Mouse (Mus musculus) induced T-regulatory cell, adult 2 months (primary cell): Measurements from ENCODE around the gene Thap2.

Experiments
- DNase-seq: peaks from one replicate; pipeline ENCODE4 v3.0.0-alpha.2; 2012; ENCODE audit warnings: low read depth

Thap2 gene

DNA sequence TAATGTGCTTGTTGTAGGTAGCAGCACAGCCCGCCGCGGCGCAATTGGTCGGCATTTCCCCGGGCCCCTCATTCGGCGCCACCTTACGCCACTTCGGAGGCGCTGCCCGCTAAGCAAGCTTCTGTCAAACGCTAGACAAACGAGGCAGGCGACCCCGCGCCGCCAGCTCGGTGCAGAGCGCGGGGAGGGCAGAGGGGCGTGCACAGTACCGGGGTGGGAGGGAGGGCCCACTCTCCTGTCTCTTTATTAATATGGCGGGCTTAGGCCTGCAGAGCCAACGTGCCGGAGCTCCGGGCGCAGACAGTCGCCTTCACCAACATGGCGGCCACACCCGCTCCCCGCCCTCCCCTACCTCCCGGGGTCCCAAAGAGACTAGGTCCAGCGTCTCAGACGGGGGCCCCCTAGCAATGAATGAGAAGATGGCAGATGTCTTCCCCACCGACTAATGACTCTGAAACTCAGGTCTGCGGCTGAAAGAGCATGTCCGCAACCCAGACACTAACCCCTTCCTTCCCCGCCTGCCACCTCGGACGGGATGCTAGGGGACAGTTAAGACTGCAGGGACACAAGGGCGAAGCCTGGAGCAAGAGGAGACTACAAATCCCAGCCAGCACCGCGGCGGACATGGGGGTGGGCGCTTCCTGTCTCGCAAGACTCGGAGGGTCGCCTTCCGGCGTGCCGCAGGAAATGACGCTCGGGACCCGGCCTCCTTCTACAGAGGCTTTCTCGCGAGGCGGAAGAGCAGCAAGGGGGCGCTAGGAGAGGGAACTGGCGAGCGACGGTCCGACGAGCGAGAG lies at the start of gene Thap2, which contains the start of gene Zfc3h1:
TSS of gene Thap2 (minus strand) at position 223 of the 797 bp plus-strand sequence.
TSS of gene Zfc3h1 (plus strand) at position 739 of the 797 bp plus-strand sequence.
- peak; percentile 98 for DNase-seq

DNA sequence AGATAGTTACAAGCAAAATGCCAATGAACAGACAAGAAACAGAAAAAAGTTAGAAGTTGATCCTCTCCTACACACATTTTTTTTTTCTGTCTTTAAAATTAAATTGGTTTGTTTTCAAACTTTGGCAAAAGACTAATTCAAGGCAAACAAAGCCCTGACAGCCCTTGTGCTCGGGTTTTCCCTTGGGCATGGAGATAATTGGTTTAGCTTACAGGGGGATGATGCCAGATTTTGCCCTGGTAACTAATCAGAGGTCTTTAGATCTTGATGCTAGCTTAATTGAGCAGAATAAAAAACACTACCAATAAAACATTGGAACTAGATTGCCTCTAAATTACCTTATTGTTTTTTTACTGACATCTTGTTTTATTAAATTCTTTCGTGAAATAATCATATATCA lies 41.1 kb upstream of the Thap2 start:
- DNase-seq: no peak

DNA sequence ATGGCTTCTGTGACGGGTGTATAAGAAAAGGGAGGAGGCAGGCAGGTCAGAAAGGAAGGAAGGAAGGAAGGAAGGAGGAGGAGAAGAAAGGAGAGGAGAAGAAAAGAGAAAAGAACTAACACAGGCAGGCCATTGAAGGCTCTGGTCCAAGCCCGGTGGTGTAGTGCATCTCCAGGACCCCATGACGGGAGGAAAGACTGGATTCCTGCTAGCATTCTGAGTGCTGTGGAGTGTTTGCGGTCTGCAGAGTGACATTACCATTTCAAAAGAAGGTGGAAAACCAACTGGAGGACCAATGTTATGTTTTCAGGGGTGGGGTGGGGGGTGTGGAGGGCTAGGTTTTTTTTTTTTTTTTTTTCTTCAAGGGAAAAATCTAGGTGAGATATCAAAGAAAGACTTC lies 37.7 kb upstream of the Thap2 start:
- DNase-seq: no peak

DNA sequence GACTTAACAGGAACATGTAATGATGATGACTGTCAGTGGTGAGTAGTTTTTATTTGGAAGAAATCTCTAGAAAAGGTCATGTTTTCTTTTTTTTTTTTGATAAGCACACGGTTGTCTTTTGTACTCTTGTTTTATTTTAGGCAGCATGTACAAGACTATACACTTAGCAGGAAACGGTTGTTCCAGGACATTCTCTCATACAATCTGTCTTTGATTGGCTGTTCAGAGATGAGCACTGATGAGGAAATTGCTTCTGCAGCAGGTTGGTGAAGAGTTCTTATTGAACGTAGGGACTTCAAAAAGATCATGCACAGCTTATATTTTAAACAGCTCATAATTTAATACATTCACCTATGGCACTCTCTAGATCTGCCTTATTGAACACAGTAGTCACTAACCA lies 29.8 kb upstream of the Thap2 start:
- no peak for DNase-seq

DNA sequence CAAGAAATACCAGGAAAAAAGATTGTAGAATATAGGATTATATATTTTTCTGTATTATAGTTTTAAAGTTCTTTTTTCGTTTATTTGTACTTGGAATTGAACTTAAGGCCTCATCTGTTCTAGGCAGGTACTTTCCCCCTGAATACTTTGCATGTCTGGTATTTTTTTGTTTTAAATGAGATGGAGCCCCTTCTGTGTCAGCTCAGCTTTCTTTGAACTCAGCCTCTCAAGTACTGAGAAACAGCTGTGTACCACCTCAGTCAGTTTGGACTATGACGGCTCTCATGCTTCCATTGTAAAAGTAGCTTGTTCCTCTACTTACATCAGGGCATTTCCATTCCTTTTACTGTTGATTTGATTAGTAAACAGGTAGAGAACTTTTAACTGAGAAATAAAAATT lies 29.3 kb upstream of the Thap2 start:
- DNase-seq: no peak

DNA sequence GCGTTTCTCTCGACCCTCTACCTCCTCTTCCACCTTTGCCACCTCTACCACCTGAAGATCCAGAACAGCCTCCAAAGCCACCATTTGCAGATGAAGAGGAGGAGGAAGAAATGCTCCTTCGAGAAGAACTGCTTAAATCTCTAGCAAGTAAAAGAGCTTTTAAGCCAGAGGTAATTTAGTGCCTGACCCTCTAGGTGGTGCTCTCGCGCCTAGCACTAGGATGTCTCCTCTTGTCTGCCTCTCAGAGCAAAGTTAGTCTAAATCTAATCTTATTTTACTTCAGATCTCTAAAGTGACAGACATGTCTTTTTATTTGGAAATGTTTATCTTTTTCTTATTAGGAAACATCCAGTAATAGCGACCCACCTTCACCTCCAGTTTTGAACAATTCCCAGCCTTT lies 22.1 kb upstream of the Thap2 start:
- peak; percentile 77 for DNase-seq

DNA sequence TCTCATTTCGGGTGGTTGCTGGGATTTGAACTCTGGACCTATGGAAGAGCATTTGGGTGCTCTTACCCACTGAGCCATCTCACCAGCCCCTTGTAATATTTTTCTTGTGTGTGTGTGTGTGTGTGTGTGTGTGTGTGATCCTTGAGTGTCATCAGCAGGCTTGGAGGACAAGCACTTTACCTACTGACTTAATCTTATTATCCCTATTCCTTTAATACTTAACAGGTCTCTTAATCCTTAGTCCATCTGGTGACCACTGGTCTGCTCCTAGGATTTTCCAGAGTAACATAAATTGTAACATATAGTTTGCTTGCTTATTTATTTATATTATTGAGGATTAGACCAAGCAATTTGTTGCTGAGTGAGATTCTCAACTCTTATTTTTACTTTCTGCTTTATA lies 7.7 kb upstream of the Thap2 start:
- no peak for DNase-seq

DNA sequence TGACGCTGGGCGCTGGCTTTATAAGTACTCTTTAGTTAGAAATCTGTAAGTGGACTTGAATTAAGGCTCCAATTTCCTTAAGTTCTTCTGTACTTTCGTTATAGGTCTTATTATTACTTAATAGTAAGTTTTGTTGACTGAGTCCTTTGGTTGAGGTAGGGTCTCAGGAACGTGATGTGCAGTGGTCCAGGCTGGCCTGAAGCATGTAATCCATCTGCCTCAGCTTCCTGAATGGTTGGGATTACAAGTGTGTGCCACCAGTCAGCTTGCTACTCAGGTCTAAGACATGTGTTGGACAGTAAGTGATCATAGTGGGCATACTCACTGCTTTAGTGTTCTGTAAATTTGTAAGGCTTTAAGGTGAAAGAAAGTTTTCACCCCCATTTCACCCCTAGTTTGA lies 6.8 kb upstream of the Thap2 start:
- no peak for DNase-seq

DNA sequence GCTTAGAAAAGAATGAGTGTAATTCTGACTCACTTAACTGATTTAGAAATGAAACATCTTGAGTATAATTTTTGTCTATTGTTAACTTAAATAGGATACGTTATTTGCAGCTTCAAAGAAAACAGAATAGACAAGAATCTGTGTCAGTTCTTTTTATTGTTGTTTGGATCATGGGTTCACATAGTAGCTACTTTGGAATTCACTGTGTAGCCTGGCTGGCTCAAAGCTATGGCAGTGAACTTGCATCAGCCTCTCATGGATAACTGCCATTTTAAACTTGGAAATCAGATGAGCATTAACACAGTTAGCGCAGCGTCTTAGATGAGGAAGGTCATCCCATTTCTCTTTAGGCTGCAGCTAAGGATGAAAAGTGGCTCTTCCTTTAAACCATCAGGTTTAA lies 3.6 kb upstream of the Thap2 start:
- no peak for DNase-seq

DNA sequence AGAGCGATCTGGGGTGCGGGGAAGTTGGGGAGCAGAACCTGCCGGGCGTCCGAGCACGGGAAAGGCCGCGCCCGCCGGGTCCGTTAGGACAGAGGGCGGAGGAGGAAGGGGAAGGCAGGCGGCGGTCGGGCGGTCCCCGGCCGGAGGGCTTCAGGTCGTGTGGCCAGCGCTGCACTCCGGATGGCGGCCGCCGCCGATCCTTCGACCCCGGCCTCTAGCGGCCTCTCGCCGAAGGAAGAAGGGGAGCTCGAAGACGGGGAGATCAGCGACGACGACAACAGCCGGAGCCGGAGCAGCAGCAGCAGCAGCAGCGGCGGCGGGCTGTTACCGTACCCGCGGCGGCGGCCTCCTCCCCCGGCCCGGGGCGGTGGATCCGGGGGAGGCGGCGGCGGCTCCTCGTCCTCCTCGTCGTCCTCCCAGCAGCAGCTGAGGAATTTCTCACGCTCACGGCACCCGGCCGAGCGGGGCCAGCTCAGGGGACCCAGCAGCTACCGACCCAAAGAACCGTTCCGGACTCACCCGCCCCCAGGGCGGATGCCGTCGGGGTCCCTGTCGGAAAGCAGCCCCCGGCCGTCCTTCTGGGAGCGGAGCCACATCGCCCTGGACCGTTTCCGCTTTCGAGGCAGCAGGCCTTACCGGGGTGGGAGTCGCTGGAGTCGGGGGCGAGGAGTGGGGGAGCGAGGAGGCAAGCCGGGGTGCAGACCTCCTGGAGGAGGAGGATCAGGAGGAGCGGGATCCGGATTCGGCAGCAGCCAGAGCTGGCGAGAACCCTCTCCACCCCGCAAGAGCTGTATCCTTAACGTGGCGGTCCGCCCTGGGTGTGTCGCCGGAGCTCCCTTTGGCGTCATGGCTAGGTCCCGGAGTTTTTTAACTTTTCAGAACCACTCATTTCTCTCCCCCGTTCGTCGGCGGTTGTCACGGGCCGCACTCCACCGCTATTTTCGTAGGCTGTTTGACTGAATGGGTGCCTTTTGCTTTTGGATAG lies 1.1 kb upstream of the Thap2 start:
- peak; percentile 80 for DNase-seq

DNA sequence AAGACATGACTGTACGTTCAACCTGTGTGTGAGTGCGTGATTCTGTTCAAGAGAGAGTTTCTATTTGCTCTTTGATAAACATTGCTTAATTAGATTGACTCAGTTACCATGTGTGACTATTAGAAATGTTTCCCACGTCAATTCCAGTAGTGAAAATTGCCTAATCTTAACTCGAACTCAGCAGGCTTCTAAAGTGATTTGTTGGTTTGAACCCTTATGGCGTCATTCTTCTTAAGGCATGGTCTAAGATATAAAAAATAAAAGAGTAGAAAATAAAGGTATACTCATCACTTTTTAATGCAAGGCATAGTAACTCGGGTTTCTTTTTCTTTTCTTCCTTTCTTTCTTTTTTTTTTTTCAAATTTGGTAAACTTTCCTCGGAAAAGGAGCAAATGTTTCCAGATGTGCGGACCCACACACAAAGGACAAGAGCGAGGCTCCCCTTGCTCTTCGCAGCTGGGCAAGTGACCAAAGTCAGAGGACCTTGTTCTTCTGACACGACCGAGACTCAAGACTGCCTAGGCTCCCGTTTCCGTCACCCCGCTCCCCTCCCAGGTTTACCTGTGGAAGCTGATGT lies 511 bp downstream of the Thap2 start:
- peak; percentile 56 for DNase-seq

DNA sequence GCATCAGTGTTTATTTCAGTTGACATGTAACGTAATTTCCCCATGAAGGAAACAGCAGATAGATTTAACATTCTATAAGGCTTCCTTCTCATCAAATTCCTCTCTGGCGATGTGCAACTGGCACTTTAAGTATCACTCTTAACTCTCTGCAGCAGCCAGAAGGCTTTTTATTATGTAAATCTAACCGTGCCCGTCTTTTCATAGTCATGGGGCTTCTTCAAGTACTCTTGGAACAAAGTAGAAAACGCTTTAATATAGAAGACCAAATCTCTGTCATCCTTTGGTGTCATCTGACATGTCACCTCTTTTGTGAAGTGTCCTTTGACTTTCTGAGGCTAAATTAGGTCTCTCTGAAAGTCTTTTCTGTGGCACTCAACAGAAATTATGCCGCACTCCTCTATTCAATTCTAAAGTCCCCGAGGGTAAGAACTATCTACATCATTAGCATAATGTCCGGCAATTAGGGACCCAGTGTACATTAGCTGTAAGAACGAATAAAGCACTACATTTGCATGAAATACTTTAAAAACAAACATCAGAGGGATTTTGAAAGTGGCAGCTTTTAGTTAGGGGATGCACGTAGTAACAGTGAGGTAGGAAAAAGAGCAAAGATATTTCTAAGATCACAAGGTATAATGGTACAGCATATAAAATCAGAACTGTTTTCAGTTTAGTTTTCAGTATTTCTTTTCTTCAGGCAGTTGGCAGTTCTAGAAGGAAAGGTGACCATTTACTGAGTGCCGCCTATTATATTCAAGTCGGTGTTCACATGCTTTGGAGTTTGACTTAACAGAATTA lies 1.2 kb downstream of the Thap2 start:
- DNase-seq: peak; percentile 23

DNA sequence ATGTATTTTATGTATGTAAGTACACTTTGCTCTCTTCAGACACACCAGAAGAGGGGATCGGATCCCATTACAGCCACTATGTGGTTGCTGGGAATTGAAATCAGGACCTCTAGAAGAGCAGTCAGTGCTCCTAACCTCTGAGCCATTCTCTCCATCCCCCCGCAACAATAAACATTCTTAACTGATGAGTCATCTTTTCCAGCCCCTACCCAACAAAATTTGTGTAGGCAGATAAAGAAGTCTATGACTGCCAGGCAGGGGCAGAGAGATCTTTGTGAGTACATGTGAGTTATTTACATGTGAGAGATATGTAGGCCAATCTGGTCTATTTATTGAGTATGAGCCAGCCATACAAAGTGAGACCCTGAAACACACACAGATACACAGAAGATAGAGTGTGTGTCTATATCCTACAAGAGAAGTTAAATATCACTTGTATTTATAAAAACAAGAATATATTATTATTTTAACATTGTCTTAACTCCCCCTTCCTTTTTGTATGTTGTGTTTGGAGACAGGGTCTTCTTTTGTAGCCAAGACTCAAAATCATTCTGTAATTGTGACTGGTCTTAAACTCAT lies 2.6 kb downstream of the Thap2 start:
- peak; percentile 39 for DNase-seq

DNA sequence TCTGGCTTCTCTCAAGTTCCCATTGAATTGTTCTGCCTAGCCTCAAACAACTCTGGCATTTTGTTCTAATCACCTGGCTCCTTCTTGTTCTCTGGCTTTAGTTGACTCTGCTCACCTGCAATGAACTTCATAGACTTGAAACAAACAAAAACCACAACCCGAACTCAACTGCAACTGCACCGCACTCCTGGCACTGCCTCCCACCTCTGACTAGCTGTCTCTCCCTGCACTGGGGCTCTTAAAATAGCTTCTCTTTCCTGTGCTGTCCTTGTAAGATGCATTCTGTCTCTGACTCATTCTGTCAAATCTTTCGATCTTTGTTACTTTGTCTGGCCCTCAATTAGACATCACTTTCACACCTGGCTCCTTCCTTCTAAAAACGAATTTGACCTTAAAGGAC lies 21.1 kb downstream of the Thap2 start:
- peak; percentile 68 for DNase-seq

DNA sequence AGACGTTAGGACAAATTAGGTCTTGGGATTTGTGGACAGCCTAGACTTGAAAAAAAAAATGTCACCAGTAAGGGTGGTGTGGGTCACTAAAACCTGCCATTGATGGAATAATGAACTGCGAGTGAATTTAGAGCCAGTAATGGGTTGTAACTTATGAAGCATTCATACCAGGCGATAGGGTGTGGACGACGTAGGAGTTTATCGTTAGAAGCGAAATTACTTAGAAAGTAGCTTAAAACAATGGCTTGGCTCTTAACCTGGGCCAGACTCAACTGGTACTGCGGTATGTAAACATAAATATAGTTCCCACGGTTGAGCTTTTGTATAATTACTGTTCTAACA lies 21.6 kb downstream of the Thap2 start:
- no peak for DNase-seq

DNA sequence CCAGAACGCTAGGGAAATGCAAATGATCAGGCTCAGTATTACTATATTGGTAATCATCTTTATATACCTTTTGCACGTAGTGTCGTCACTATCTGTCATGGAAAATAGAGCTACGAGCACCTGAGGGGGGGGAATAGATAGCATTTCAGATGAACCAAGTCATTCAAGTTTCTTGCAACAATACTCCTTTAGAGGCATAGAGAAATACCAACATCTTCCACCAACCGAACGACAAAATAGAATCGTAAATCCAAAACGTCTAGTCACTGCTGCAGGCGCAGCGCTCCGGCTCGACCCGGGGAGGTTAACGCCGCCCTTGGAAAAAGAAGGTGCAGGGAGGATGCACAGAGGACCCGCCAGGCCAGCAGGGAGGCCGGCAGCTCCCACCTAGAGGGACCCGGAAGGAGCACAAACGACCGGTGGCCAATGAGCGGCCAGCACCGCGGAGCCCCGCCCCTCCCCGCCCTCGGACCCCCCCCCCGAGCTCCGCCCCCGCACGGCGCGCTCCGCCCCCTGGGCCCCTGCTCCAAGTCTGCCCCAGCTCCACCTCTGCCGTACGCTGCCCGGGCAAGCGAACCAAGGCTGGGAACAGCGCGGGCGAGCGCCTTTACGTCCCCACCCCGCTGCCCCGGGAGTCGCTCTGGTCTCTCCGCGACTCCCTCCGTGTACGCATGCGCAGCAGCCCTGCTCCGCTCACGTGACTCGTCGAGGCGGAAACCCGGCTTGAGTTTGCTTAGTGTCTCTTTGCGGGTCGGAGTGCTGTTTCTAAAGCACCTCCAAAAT lies 22.2 kb downstream of the Thap2 start, which contains the start of gene Tmem19:
TSS of gene Tmem19 (minus strand) at position 662 of the 783 bp plus-strand sequence.
- DNase-seq: peak; percentile 98

DNA sequence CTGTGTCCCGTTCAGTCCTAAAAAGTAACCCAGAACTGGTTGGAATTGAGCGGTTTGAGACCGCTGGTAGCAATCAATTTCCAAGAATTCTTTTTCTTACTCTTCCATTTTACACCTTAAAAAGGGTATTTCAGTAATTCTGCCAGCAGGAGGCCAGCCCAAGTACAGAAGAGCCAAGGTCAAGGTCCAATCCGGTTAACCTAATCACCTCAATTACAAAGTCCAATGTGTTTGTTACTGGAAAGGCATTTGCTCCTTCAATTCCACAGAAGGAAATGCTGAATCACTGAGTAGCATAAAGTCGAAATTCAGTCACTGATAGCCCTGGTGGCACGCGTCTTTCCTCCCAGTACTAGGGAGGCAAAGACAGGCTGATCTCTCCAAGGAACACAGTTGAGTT lies 25.2 kb downstream of the Thap2 start:
- DNase-seq: no peak

DNA sequence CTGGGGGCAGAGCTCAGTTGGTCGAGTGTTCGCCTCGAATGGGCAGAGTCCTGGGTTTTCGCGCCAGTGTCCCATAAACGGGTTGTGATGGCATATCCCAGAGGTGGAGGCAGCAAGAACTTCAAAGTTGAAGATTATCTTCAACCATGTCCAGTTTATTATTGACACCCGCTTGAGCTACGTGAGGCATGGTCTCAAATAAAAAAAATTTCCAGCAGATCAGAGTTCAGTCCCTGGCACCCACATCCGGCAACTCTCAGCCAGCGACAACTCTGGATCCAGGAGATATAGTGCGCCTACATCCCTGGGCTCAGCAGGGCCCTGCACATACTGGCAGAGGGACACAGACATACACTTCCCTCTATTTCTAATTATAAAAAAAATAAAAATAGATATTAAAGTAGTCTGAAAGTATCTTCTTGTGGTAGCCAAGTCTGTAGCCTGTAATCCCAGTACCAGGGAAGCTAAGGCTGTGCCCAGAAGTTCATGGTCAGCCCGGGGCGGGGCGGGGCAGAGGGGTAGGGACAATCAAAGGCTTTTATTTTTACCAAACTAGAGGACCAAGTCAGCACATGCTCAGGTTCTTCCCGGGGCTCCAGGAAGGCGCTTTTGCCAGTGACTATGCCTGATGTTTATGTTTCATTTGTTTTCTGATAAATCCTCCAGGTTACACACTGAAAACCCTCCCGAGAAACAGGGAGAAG lies 25.9 kb downstream of the Thap2 start:
- DNase-seq: no peak

DNA sequence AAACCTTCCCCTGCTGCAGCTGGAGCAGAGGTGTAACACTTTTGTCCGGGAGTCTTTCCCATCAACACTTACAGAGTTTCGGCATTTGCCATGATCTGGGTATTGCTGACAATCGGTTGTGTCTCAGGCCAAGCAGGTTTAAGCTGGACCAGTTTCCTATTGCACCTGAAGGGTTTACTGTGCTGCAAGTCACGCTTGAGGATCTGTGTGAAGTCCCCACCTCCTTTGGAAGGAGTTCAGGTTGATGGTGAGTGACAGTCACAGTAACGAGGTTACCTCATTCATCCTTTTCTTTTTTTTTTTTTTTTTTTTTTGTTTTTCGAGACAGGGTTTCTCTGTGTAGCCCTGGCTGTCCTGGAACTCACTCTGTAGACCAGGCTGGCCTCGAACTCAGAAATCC lies 28.1 kb downstream of the Thap2 start:
- no peak for DNase-seq

DNA sequence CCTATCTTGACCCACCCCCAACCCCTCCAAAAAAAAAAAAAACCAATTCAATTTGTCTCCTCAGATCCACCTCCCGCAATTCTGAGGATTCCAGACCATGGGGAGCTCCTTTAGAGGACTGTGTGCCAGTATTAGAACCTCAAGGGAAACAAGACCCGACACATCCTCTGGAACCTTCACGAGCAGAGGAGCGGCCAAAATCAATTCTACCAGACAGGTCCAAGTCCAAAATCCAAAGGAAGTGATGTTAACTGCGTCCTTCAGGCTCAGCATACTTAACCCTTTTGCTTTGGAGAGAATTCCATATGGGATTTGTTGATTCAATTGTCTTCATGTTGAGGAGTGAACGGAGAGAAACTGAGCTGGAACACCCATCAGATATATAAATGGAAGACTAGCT lies 29.2 kb downstream of the Thap2 start:
- no peak for DNase-seq
